Comparison of ENCODE assay signal across 8 mouse cellular contexts in the genomic region with DNA sequence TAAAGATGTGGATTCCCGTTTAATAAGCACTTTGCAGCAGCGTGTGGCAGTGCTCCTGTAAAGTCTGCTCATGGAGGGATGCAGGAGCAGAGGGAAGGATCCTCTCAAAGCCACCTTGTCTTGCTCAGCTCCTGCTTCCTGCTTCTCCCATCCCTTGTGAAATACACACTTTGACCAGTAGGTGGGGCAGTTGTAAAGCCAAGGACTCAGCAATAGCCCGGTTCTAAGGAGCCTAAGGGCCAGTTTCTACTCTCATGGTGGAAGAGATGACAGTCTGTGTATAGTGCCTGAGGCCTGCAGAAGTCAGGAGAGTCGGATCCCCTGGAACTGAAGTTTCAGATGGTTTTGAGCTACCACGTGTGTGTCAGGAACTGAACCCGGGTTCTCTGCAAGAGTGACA.
A peak's percentile ranks its signal among the peaks of the same experiment; 100 is the strongest.
DNase-seq lines count a peak whose midpoint lies in the region; ATAC-seq and TF ChIP-seq lines count a peak whose summit lies in the region.

No protein-coding gene starts in this region.

- peak; percentile 28 to 38 (median 33); a peak in 4 of 6 replicates for TF ChIP-seq CTCF in MEL (IDR thresholded peaks at IDR 0.05 in 2 of 3, conservative IDR thresholded peaks at IDR 0.05 in 1 of 3; ENCODE audit: control insufficient read depth in 1 of 3, insufficient read depth in 1 of 3, low read depth in 2 of 3, low read length in 3 of 3, poor library complexity in 1 of 3, severe bottlenecking in 1 of 3)
- TF ChIP-seq CTCF in bone marrow, adult 2 months (IDR thresholded peaks at IDR 0.05; ENCODE audit: control insufficient read depth, insufficient read depth, low read length) = peak; percentile 47

- intact Hi-C loops in heart, postnatal 14 days (cut with DNase I) = loop anchor here (2.0 to 10.0 kb wide), 2 partner anchors 279 to 441 kb away; no protein-coding TSS in a partner anchor

- no peak overlapping the region for H3K9ac ChIP-seq in MEL (ENCODE audit: control insufficient read depth, low read depth, low read length, poor library complexity, severe bottlenecking)
- no peak overlapping the region for H3K9ac ChIP-seq in embryonic facial prominence, embryonic 15.5 days

- H3K27ac ChIP-seq in MEL (ENCODE audit: control insufficient read depth, low read depth, low read length) = no peak overlapping the region
- H3K27ac ChIP-seq in bone marrow, adult 2 months (ENCODE audit: control insufficient read depth, insufficient read depth, low read depth, low read length, poor library complexity) = no peak overlapping the region
- no peak overlapping the region for H3K27ac ChIP-seq in embryonic facial prominence, embryonic 15.5 days (replicated peaks)

- ATAC-seq in embryonic facial prominence, embryonic 15.5 days (ENCODE audit: insufficient number of reproducible peaks, low FRiP score, low TSS enrichment, low read depth) = peak; percentile 54; the same call in 1 of the 2 replicates
- no peak for ATAC-seq in megakaryocyte, adult 5-6 weeks (ENCODE audit: poor library complexity, severe bottlenecking)

- peak; percentile 7; the same call in 1 of the 2 replicates for TF ChIP-seq RAD21 in MEL (IDR thresholded peaks at IDR 0.05; ENCODE audit: low read depth, low read length)

- no peaks in the 10 kb centered on the region for H3K4me1 ChIP-seq in MEL (ENCODE audit: control insufficient read depth in 1 of 2, insufficient read depth in 2 of 2, low read length in 2 of 2)
- H3K4me1 ChIP-seq in bone marrow, adult 2 months (ENCODE audit: control insufficient read depth, insufficient read depth, low read length) = no peaks in the 10 kb centered on the region
- no peaks in the 10 kb centered on the region for H3K4me1 ChIP-seq in embryonic facial prominence, embryonic 15.5 days

- H3K4me2 ChIP-seq in embryonic facial prominence, embryonic 15.5 days (replicated peaks) = no peak overlapping the region

- WGBS in bone marrow, adult 2 months = 23% methylated on average over 6 of the region's 6 CpGs
- 18% methylated on average over 6 of the region's 6 CpGs for WGBS in embryonic facial prominence, embryonic 15.5 days

- no peaks in the 10 kb centered on the region for H3K27me3 ChIP-seq in MEL (ENCODE audit: control insufficient read depth in 1 of 2, insufficient read depth in 2 of 2, low read length in 2 of 2)
- peaks cover 13% of the 10 kb centered on the region; the same call in 1 of the 2 replicates for H3K27me3 ChIP-seq in embryonic facial prominence, embryonic 15.5 days

- TF ChIP-seq EP300 in MEL (IDR thresholded peaks at IDR 0.05; ENCODE audit: low read depth in 1 of 2, low read length in 2 of 2) = no peak

- DNase-seq in MEL (ENCODE audit: low read depth, low spot score) = peak; percentile 24
- peak; percentile 68 to 87 for DNase-seq in heart, postnatal 14 days
- DNase-seq in layer of hippocampus, adult 9-10 months (ENCODE audit: low spot score) = peak; percentile 71
- peak; percentile 76 for DNase-seq in lung, postnatal 36 days
- peak; percentile 77 for DNase-seq in right cerebral cortex, postnatal 25 days

- H3K9me3 ChIP-seq in MEL (replicated peaks; ENCODE audit: insufficient read depth, low read length) = no peaks in the 10 kb centered on the region
- H3K9me3 ChIP-seq in embryonic facial prominence, embryonic 15.5 days (replicated peaks) = no peaks in the 10 kb centered on the region

- H3K4me3 ChIP-seq in MEL (ENCODE audit: control insufficient read depth in 1 of 2, insufficient read depth in 1 of 2, low read depth in 2 of 2, low read length in 2 of 2) = no peak overlapping the region
- H3K4me3 ChIP-seq in bone marrow, adult 2 months (replicated peaks; ENCODE audit: control insufficient read depth, low read depth, low read length) = no peak overlapping the region
- no peak overlapping the region for H3K4me3 ChIP-seq in embryonic facial prominence, embryonic 15.5 days (replicated peaks)

- no peaks in the 10 kb centered on the region for H3K79me2 ChIP-seq in MEL (ENCODE audit: control insufficient read depth, insufficient read depth, low read length, poor library complexity)

- TF ChIP-seq POLR2A in MEL (IDR thresholded peaks at IDR 0.05; ENCODE audit: control insufficient read depth in 1 of 2, insufficient read depth in 1 of 2, low read depth in 1 of 2, low read length in 2 of 2, poor library complexity in 1 of 2) = no peak
- no peak for TF ChIP-seq POLR2A in bone marrow, adult 2 months (IDR thresholded peaks at IDR 0.05; ENCODE audit: borderline replicate concordance, control insufficient read depth, low read depth, low read length)

- H3K36me3 ChIP-seq in MEL (ENCODE audit: control insufficient read depth in 1 of 2, insufficient read depth in 2 of 2, low read length in 2 of 2) = no peaks in the 10 kb centered on the region
- no peaks in the 10 kb centered on the region for H3K36me3 ChIP-seq in embryonic facial prominence, embryonic 15.5 days

TF ChIP-seq in MEL, 35 proteins besides CTCF, POLR2A, EP300 and RAD21:
- no peak for TF ChIP-seq MYB (IDR thresholded peaks at IDR 0.05; ENCODE audit: low read depth, low read length)
- TF ChIP-seq SMC3 (IDR thresholded peaks at IDR 0.05; ENCODE audit: low read depth, low read length) = peak; percentile 27; the same call in 1 of the 2 replicates
- no peak for TF ChIP-seq ZC3H11A (IDR thresholded peaks at IDR 0.05; ENCODE audit: low read depth, low read length)
- TF ChIP-seq ZNF384 (IDR thresholded peaks at IDR 0.05; ENCODE audit: low read depth, low read length) = no peak

Comparison
In these comparisons a context has a peak if more than half of its experiments do, and no peak if none do; other contexts are left out.
1. DNase-seq: peak in every context shown above with its lines; median percentile 78 in heart, postnatal 14 days; 77 in right cerebral cortex, postnatal 25 days; 76 in lung, postnatal 36 days; 71 in layer of hippocampus, adult 9-10 months; 24 in MEL.